Mouse (Mus musculus) gastrocnemius, postnatal 36 days (tissue): ENCODE results near the gene Gm11146. TPM values are rescaled to one million over a fixed set of nuclear protein-coding genes. Genes with fewer than 3 reads are reported as not detected.
A peak's percentile ranks its signal among the peaks of the same experiment; 100 is the strongest.

ENCODE experiments used
- DNase-seq, 2 experiments: peaks; one replicate each; pipeline ENCODE4 v3.0.0; 2022
- intact Hi-C: fragments of 180-260 bp; cut with DNase I; formaldehyde crosslinking; loops from one replicate; pipeline ENCODE4 v1.15.1; 2025
- long read RNA-seq, 2 experiments: library from polyadenylated mRNA; stranded (forward); transcript quantifications; one replicate each; pipeline ENCODE4 v2.0.0; 2021
- total RNA-seq, 2 experiments: library from RNA; stranded (reverse); gene quantifications; 2 replicates each; pipeline ENCODE4 v1.2.3; 2021

Gm11146 gene
- not detected for total RNA-seq
- long read RNA-seq, experiment 1, partial matches to known transcripts, result 0 of 1 reads
- long read RNA-seq, experiment 1, other reads (novel, unspliced or antisense), result 1 of 1 reads
- long read RNA-seq, experiment 2, partial matches to known transcripts, result 0 of 1 reads
- long read RNA-seq, experiment 2, other reads (novel, unspliced or antisense), result 1 of 1 reads

DNA sequence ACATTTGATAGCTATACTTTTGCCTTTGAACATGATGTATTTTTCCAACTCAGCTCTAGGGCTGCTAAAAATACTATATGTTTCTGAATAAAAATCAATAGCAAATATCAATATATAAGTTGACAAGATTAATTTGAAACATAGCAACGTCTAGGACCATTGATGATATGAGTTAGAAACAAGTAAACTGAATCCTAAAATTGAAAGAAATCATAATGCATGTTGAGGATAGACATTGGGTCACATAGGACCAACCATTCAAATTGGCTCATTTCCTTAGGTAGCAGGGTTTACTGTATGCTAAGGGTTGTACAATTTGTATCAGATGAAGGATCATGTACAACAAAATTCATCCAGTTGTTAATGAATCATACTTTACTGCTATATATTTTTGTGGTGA, at the start of gene Gm11146:
Gene Gm11146, minus strand, starts transcription at position 101 of the 400 bp plus-strand sequence.
- intact Hi-C loops, result no loop called here
- no peak for DNase-seq

DNA sequence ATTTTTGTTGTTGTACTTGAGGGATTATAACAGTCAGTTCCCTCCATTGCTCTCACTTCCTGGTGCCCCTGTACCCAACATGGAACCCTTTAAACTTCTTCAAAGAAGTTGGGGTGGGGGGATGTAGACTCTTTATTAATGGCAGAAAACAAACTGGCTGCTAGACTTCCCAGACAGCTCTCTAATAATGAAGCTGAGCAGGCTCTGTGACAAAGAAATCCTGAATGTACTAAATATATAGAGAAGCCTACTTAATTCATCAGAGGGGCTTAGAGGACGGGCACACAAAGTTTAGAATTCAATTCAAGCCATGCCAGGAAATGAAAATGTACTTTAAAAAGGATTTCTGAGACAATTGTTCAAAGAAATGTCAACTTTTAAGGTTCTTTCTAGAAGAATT, 48.7 kb upstream of the Gm11146 start:
- DNase-seq, result no peak
- intact Hi-C loops, result no loop called here

DNA sequence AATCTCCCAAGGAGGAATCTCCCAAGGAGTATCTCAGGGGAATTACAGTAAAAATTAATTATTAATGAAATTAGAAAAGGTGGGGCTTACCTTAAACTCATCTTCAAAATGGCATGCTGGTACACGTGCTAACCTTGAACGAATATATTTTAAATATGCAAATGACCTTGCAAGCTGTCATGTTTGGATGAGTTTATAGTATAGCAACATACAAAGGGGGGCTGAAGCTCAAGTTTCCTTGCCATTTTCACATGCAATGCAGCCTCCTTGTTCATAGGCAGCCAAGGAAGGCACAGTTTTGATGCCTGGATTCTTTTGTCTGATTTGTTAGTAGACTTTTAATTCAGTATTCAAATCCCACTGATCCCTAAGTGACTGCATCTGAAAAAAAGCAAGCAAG, 47.1 kb upstream of the Gm11146 start:
- intact Hi-C loops, result no loop called here
- no peak for DNase-seq

DNA sequence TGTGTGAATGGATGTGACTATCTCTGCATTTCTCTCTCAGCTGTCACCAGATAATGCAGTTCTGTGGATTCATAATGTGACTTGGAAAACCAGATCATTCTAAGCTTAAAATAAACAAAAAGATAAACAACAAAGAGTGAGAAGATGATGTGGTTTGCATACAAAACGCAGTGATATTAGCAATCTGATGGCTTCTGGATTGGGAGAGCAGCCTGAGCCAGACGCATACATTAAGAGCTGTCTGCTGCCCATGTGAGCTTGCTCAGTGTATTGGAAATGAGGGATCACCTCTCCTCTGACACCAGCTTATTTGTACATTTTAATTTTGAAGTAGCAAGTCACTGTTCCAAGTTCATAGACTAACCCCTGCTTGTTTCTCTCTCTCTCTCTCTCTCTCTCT, 46.3 kb upstream of the Gm11146 start:
- DNase-seq, result no peak
- intact Hi-C loops, result no loop called here

DNA sequence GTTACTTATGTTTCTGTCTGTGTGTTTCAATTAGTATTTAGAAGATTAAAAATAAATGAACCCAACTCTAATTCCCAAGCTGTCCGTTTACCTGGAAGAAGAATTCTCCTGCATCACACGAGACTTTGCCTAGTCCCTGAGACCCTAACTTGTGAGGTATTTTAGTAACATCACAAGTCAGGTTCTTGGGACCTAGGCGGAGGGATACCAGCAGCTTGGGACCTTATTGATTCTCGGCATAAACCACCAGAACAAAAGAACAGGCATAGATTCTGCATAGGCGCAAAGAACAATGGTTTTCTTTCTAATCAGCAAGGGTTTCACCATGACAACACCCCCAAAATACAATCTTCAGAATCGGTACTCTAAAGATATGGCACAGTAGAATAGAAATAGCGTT, 44.3 kb upstream of the Gm11146 start:
- DNase-seq, result no peak
- intact Hi-C loops, result no loop called here

DNA sequence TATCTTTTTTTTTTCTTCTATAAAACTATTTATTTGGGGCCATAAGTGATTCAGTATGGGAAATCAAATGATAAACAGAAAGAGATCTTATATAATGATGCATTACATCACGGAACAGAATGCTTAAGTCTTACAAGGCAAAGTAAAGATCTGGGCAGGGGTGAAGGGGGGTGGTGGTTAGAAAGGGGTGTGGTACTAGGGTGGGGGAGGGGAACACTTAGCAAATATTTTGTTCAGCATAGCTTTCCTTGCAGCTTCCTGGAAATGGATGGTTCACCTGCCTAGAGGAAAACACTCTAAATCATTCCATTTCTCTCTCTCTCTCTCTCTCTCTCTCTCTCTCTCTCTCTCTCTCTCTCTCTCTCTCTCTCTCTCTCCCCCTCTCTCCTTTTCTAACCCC, 43.1 kb upstream of the Gm11146 start:
- DNase-seq, result no peak
- intact Hi-C loops, result no loop called here

DNA sequence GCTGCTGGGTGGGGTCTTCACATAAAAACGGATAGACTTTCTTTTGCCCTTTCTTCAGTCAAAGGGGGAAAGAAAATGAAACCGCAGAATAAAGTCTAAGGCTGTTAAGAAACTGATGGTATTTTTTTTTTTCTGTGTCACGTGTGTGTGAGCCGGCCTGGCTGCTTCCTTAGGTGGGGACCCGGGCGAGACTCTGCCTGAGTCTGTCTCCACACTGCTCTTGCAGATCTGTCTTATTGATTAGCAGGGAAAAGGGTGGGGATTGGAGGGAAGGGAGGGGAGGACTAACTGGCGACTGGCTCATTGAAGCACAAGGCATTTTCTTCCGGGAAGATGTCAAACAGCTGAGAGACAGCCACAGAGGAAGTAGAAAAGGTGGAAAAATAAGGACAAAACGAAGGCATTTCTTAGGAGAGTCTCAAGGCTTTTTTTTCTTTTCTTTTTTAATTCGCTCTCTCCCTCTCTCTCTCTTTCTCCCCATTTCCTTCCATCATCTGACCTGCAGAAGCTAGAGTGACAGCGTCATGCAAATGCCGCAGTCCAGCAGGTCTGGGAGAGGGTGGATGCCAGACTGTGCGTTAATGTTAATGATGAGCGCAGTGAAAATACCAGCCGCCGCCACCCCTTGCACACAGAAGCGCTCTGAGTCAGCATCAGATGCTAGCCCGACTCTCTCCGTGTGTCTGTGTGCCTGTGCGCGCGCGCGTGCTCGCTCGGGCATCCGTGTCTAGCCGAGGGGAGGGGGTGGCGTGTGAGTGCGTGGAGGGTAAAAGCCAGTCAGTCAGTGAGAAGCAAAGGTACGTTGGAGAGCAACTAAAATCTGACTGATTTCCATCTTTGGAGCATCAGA, 42.2 kb upstream of the Gm11146 start:
- DNase-seq, result peak; percentile 40 to 51
- intact Hi-C loops, result no loop called here

DNA sequence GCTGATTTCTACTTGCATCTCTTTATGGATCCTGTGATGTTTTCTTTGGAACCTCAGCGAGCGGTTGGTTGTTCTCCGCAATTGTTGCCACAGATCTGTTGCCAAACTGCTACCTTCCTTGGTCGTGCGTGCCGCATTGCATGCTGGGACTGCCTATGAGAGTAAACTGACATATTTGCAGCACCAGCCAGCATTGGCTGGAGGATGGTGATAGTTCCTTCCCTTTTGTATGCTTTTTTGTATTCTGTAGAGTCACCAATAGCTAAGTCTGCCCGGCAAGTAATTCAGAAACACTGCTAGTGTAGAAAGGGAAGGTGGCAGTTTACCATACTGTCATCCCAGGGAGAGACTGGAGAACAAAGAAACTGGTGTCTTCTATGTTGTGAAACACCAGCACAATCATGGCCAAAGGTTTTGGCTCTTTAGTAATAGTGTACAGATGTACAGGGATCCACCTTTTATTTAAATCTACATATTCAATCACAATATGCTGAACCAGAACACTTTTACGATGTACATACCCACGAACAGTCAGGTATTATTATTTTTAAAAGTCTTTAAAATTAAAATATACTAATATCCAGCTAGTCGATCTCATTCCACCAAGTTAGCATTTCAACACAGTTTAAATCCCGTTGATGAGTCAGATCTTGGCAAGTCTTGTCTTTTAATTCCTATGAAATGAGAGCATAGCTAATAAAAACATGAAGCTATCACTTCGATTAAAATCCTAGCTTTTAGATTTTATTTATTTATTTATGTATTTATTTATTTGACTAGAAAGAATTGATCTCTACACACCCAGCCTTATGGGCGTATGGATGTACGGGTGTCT, 41.4 kb upstream of the Gm11146 start:
- DNase-seq, result no peak

DNA sequence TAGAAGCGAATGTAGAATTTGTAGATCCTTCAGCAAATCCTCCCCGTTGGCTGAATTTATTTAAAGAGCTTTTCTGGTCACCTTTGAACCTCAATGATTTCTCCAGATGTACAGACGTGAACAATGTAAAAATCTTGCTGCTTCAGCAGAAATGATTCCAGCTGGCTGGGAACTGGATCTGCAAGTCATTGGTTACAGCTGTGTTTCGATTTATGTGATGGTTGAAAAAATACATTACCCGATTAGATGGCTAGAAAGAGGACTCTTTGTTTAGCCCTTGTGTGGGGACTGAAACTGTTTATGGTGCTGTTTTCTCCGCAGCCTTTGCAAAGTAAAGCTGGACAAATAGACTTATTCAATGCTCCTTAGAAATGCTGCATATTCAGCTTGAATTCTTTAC, 34.6 kb upstream of the Gm11146 start:
- intact Hi-C loops, result no loop called here
- no peak for DNase-seq

More for the DNA sequence above, 41.4 kb upstream of the Gm11146 start:
- intact Hi-C loops, result no loop called here

DNA sequence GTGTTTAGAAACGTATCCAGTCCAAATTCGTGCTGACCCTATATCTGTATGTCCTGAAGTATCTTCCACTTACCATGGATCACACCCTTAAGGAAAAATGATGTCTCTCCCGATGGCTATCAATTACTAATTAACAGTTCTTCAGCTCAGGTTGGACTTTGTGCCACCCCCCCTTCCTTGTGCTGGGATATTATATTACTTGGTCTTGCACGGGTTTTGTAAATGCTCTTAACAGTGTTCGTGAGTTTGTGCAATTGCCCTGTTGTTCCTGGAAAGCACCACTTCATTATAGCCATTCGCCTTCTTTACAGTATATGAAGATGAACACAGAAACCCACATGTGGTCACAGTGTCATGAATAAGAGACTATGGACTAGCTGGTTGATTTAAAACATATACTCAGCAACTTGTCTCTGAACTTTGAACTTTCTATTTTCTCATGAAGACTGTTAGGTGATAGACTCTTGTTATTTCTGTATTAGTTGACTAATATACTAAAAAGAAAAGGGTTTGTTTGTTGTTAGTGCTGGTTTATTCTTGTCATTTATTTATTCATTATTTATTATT, 30.5 kb upstream of the Gm11146 start:
- DNase-seq, result no peak
- intact Hi-C loops, result no loop called here

DNA sequence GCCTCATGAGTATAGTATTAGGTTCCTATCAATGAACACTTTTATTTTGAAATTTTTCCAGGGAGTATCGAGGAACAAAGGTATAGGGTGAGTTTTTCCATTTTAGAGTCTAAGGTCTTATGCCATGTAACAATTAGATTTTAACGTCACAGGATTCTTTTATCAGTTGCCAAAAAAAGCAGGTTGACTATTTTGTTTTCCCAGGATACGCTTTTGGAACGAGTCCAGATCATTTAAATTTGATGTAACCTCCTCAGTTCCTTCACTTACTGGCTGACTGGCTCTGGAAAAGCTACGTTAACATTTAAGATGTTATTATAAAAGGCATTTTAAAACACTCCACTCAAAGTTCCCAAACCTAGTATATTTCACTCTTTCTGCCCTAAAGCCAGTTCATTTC, 20.8 kb upstream of the Gm11146 start:
- intact Hi-C loops, result no loop called here
- DNase-seq, result no peak

DNA sequence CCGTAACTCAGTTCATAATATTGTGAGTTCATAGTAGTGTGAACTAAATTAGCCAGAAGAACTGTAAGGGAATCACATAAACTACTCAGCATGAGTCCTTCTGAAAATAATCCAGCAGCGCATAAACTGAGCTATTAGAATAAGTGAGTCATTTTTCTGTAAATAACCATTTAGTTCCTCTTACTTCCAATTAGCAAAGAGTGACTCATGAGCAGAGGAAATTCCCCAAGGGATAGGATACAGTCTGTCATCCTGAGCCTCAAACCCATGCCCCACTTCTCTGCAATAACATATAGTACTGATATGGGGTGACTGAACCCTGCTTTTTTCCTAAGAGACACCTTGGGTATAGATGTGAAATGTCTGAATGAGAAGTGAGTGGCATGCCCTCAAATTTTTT, 687 bp upstream of the Gm11146 start:
- DNase-seq, result no peak
- intact Hi-C loops, result no loop called here

DNA sequence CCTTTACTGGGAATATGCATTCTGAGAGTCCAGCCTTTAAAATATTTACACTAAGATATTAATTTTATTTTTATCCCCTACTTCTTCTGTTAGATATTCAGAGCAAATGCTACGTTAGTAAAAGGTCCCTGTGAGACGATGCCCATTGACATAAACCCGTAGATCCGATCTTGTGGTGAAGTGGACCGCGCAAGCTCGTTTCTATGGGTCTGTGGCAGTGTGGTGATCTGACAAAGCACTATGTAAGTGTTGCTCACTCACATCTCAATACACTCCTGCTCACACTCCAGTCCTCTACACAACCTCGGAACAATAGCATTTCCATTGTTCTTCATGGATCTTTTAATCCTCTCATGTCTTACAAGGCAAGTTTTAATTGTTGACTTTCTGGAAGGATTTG, 3.1 kb downstream of the Gm11146 start:
- intact Hi-C loops, result no loop called here
- DNase-seq, result no peak

DNA sequence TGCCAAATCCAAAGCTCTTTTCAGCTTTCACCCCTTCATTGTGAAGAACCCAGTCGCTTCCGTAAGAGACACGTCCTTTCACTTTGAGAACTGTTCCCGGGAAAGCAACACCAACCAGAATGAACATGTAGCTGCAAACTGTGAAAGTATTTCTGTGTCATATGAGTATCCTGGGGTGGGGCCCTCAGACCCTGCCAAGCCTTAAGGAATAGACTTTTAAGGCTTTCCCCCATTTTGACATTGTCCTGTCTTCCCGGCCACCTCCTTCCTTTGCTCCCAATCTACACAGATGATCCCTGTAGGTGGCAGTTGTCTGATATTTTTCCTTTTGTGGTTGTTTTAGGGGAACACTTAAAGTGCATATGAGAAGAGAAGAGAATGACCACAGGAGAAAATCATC, 5.3 kb downstream of the Gm11146 start:
- peak in 1 of 2 experiments; percentile 31 for DNase-seq
- intact Hi-C loops, result no loop called here

DNA sequence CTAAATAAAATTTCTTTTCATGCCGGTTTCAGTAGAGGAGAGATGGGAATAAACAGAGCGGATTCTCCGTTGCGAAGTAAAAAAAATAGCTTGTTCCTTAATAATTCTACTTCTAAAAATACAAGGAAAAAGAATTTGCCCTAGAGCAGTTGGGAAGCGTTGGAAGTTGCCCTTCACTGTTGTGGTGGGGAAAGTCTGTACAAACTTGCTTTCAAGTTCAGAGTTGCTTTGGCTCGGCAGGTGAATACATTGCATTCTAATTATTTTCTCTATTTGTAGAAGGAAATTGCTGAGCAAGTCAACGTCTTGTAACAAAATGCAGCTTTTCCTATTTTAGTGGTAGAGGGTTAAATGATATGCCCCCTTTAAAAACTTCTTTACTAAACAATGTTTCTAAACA, 6.2 kb downstream of the Gm11146 start:
- intact Hi-C loops, result loop anchor here (2.0 kb wide), 1 partner anchor 95 kb away; no protein-coding TSS in a partner anchor
- no peak for DNase-seq

DNA sequence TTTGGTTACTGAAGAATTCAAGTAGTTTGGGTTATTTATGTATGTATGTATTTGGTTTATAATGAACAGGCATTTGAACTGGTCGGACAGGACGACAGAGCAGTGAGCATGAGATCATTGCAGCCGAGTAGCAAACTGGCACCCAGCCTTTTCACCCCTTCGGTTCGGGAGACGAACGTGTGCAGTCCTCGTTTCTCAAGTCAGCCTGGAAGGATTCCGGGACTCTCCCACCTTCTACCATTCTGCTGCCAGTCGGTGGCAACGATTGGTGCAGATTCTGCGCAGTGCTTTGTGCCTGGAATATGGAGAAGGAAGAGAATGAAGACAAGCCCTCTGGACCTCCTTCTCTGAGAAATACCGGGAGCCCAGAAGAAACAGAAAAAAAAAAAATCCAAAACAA, 7.3 kb downstream of the Gm11146 start:
- peak; percentile 65 to 66 for DNase-seq
- intact Hi-C loops, result loop anchor here (2.0 kb wide), 1 partner anchor 94 kb away; no protein-coding TSS in a partner anchor

DNA sequence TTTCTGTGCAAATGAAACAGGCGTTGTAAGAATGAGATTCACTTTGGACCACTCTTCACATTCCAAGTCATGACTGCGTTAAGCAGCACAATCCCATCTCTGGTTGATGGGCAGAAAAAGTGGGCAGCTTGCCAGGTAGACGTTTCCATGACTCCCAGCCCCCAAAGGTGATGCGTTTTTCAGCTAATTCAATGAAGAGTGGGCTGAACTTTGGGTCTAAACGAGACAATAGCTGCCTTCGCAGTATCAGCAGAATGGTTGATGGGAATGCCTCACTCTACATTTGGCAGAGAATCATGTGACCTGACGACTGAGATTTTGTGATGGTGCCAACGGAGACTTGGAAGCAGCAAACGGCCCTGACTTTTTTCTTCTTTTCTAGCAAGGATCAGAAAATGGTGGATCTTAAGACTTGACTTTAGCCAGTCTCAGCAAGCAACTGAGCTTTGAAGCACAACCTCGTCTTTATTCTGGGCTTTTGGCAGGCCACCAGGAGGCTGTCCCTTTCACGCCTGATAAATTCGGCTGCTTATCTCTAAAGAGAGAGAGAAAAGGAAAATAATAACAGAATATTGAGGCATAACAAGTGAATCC, 8.0 kb downstream of the Gm11146 start:
- peak; percentile 60 to 64 for DNase-seq
- intact Hi-C loops, result loop anchor here (2.0 kb wide), 1 partner anchor 93 kb away; no protein-coding TSS in a partner anchor

DNA sequence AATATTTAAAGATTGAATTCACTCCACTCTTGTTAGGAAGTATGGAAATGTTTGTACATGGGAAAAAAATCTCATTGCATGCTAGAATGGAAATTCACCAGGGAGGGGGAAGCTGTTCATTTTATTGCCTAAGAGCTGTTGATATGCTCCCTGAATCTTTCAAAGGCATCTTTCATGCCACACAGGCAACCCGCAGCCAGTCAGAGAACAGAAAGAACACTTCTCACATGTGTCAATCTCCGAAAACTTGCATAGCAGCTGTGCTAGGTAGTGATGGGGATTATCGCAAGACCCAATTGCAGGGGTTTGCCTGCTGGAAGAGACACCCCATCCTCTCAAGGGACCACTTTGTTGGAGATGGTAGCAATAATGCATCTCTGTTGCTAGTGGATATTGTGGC, 8.9 kb downstream of the Gm11146 start:
- intact Hi-C loops, result no loop called here
- peak in 1 of 2 experiments; percentile 22 for DNase-seq

DNA sequence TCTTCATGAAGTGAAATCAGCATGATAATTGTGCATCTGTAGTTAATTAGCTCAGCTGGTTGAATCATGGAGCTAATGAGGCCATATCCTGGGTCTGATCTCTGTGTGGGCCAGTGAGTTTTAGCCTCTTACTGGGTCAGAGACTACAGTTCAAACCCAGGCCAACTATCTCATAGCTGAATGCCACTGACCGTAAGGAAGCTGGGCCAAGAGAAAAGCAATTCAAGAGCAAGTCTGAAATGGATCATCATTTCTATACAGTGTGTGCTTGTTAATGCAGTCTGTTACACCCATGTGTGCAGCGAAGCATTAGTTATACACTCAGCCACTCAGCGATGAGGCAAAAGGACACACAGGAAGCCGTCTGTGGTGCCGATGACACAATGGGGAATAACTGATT, 28.9 kb downstream of the Gm11146 start:
- intact Hi-C loops, result no loop called here
- no peak for DNase-seq

DNA sequence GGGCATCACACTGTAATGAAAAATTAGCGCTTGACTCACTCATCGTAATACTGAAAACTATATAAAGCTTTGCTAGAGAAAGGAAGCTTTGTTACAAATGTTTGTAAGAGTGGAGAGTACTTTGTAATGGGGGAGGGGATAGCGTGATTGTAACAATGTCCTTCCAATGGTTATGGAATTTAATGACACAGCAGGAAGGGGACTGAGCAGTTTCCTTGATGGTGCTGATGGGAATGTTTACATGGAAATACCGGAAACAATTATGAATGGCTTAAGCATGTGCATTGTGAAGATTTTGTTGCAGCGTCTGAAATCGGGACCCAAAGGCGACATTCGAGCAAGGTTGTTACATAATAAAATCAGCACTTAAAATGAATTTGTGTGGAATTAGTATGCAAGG, 32.4 kb downstream of the Gm11146 start:
- intact Hi-C loops, result no loop called here
- DNase-seq, result no peak
